Mouse (Mus musculus) CD4-positive, CD25-positive, alpha-beta regulatory T cell, adult 9 weeks (primary cell): ENCODE results near the gene Col1a1. TPM values are rescaled to one million over a fixed set of nuclear protein-coding genes. Genes with fewer than 3 reads are reported as not detected.

Experiments
- polyA plus RNA-seq: library from polyadenylated mRNA; unstranded; fragments of 100-300 nt; shearing (Covaris generic); gene quantifications from one replicate; pipeline ENCODE4 v1.2.1, GENCODE M21; 2017

Gene Col1a1
- polyA plus RNA-seq: 0.25 TPM

GRCm38 (mm10) chr11:94936045-94936444 is at the start of gene Col1a1:
Gene Col1a1 (plus strand): TSS chr11:94936224.

GRCm38 (mm10) chr11:94967419-94967818 is 31.4 kb downstream of the Col1a1 start, which contains the start of gene Hils1:
Gene Hils1 (plus strand): TSS chr11:94967593.

GRCm38 (mm10) chr11:94976199-94976598 is 40.2 kb downstream of the Col1a1 start, which contains the start of gene Sgca:
Gene Sgca (minus strand): TSS chr11:94976327.

GRCm38 (mm10) chr11:94990749-94991577 is 54.9 kb downstream of the Col1a1 start, which contains the start of gene Ppp1r9b:
Gene Ppp1r9b (plus strand): TSS chr11:94991035.

Other genes starting within 250 kb of the Col1a1 start
- not detected for gene Gm11541, start 231.7 kb upstream of the Col1a1 start, polyA plus RNA-seq
- gene Cdc34b, start 194.4 kb upstream of the Col1a1 start, polyA plus RNA-seq: not detected
- not detected for gene Tmem92, start 153.5 kb upstream of the Col1a1 start, polyA plus RNA-seq
- not detected for gene Hils1, start 31.4 kb downstream of the Col1a1 start, polyA plus RNA-seq
- gene Sgca, start 40.1 kb downstream of the Col1a1 start, polyA plus RNA-seq: not detected
- gene Ppp1r9b, start 54.8 kb downstream of the Col1a1 start, polyA plus RNA-seq: 11.5 TPM
- 0.46 TPM for gene Samd14, start 73.7 kb downstream of the Col1a1 start, polyA plus RNA-seq
- 13.0 TPM for gene Pdk2, start 105.1 kb downstream of the Col1a1 start, polyA plus RNA-seq
- gene Itga3, start 140.6 kb downstream of the Col1a1 start, polyA plus RNA-seq: 1.0 TPM
- gene Dlx3, start 183.9 kb downstream of the Col1a1 start, polyA plus RNA-seq: not detected
- gene Dlx4, start 210.0 kb downstream of the Col1a1 start, polyA plus RNA-seq: not detected